Mouse (Mus musculus) liver, embryonic 14 days (tissue): ENCODE results near the gene Cmas. TPM values are rescaled to one million over a fixed set of nuclear protein-coding genes. Genes with fewer than 3 reads are reported as not detected.

Experiments used
- polyA plus RNA-seq: library from polyadenylated mRNA; depleted of rRNA; stranded (reverse); fragments of >200 nt; gene quantifications from 2 replicates; pipeline ENCODE4 v1.2.3, GENCODE M21; 2012; rRNA removed

Cmas gene
- 79.0 and 91.8 TPM in 2 replicates for polyA plus RNA-seq

DNA sequence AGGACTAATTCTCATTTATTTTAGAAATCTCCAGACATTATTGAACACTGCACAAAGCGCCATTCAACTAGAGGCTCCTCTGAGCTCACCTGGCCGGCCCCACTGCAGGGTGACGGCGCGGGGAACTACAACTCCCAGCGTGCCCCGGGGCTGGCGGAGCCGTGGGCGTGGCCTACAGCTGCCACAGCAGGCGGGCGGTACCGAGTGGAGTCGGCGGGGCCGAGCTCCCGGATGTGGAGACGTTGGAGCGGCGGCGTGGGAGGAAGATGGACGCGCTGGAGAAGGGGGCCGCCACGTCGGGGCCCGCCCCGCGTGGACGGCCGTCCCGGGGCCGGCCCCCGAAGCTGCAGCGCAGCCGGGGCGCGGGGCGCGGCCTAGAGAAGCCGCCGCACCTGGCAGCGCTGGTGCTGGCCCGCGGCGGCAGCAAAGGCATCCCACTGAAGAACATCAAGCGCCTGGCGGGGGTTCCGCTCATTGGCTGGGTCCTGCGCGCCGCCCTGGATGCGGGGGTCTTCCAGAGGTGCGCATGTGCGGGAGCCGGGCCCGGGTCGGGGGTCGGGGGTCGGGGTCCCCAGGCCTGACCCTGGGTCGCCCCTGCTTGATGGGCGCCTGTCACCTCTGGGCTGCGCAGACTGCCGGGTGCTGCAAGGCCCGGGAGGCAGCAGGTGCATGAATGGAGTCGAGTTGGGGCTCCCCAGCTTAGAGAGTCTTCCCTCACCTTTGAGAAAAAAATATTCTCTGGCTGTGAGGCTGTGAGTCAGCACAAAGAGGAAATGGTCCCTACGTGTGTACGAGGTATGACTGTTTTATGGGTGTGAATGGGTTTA, at the start of gene Cmas:
TSS of gene Cmas (plus strand) at position 180 of the 827 bp plus-strand sequence.

DNA sequence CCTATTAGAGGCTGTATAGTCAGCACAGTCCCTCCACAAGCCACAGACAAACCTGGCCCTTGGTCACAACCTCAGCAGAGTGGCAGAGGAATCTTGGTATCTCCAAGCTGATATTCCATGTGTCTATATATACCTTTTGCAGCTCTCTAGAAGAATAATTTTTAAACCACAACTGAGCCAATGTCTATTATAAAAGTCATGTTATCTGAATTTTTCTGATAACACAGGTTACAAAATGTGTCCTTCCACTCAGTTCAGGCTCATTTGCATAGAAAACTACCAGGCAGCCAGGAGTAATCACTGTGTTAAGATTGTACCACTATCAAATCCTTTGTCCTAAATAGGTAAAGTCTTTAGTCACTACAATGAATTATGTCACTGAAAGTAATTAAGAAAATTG, 47.9 kb downstream of the Cmas start, which contains the start of gene Sult6b2:
TSS of gene Sult6b2 (minus strand) at position 101 of the 400 bp plus-strand sequence.

Other genes starting within 250 kb of the Cmas start
- gene Ldhb, start 248.7 kb upstream of the Cmas start, polyA plus RNA-seq, result 15.1 and 17.6 TPM in 2 replicates
- gene Kcnj8, start 185.1 kb upstream of the Cmas start, polyA plus RNA-seq, result 0.78 and 0.90 TPM in 2 replicates
- gene Abcc9, start 54.4 kb upstream of the Cmas start, polyA plus RNA-seq, result 2.0 and 2.2 TPM in 2 replicates
- gene Sult6b2, start 47.8 kb downstream of the Cmas start, polyA plus RNA-seq, result not detected in 2 replicates
- 0.06 and 0.10 TPM in 2 replicates for gene St8sia1, start 207.8 kb downstream of the Cmas start, polyA plus RNA-seq